Mouse (Mus musculus) brain, embryonic 14.5 days (tissue): ENCODE measurements at regions not wholly inside any gene's neighbourhood (a gene's known extent, or its start where the extent isn't known, plus 50 kb on each side); places are given as distances from the start of the nearest gene placed in this dataset.

Experiments
- CTCF ChIP-seq: fragments of 200-500 bp; IDR thresholded peaks from 2 replicates; pipeline ENCODE4 v1.5.1; 2012; ENCODE audit warnings: inconsistent platforms, mild to moderate bottlenecking, moderate library complexity, borderline replicate concordance; ENCODE audit not compliant: insufficient read depth, insufficient read length; ENCODE audit errors: extremely low read depth
- POLR2A ChIP-seq: fragments of 200-500 bp; IDR thresholded peaks from 2 replicates; pipeline ENCODE4 v1.6.1; 2012; ENCODE audit warnings: mild to moderate bottlenecking, inconsistent platforms, borderline replicate concordance; ENCODE audit not compliant: poor library complexity, insufficient read depth, insufficient read length, severe bottlenecking; ENCODE audit errors: extremely low read depth

DNA sequence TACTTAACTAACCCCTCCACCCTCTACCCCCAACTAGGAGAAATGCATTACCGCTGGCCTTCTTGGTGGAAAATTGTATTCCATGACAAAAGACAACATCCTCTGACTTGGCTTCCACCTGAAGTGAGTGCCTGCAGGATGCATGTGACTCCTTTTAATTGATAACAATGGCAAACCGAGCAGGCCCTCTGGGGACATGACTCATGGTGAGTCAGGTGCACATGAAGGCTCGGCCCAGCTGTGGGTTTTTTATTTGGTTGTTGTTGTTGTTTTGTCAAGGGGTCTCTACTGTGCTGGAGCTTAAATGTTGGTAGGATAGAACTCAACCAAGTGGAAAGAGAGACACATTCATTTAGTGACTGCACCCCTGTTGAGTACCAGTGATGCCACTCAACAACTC lies 109.2 kb upstream of the Cxcr4 start:
- no peak for TF ChIP-seq POLR2A
- no peak for TF ChIP-seq CTCF
